Mouse (Mus musculus) small intestine, adult 2 months (tissue): Measurements from ENCODE around the gene Cdk6. TPM values are rescaled to one million over a fixed set of nuclear protein-coding genes. Genes with fewer than 3 reads are reported as not detected.

ENCODE experiments used
- H3K27ac ChIP-seq: fragments of 200-500 bp; 2 replicates; pipeline ENCODE4 v1.5.1; 2012; ENCODE audit warnings: low read depth, low read length, control low read depth, inconsistent platforms; ENCODE audit not compliant: insufficient read depth
- H3K27me3 ChIP-seq: fragments of 200-500 bp; 2 replicates; pipeline ENCODE4 v1.6.1; 2012; ENCODE audit warnings: mild to moderate bottlenecking, moderate library complexity, low read length, inconsistent platforms; ENCODE audit not compliant: control insufficient read depth, insufficient read depth
- H3K36me3 ChIP-seq: fragments of 200-500 bp; 2 replicates; pipeline ENCODE4 v1.6.1; 2012; ENCODE audit warnings: mild to moderate bottlenecking, low read length, control low read depth, inconsistent platforms; ENCODE audit not compliant: control insufficient read depth, insufficient read depth
- H3K4me1 ChIP-seq: fragments of 200-500 bp; 2 replicates; pipeline ENCODE4 v1.6.1; 2012; ENCODE audit warnings: low read length, inconsistent platforms, mixed read lengths; ENCODE audit not compliant: control insufficient read depth, insufficient read depth, insufficient read length
- H3K4me3 ChIP-seq: fragments of 200-500 bp; 2 replicates; pipeline ENCODE4 v1.5.1; 2012; ENCODE audit warnings: low read depth, mild to moderate bottlenecking, control low read depth, inconsistent platforms, low read length, moderate library complexity
- CTCF ChIP-seq: fragments of 200-500 bp; IDR thresholded peaks from 2 replicates; pipeline ENCODE4 v1.5.1; 2012; ENCODE audit warnings: low read depth, mild to moderate bottlenecking, control low read depth, inconsistent platforms, low read length, moderate library complexity, mixed read lengths; ENCODE audit not compliant: insufficient replicate concordance, insufficient read length; ENCODE audit errors: extremely low read depth
- POLR2A ChIP-seq: fragments of 200-500 bp; IDR thresholded peaks from 2 replicates; pipeline ENCODE4 v1.6.1; 2012; ENCODE audit warnings: low read depth, mild to moderate bottlenecking, control low read depth, inconsistent platforms, low read length, moderate library complexity
- WGBS: fragments of 180-500 bp; shearing (Covaris S2); methylation state at CpG from one replicate; pipeline ENCODE4 v1.1.7; 2018; 5-methylcytosine and 5-hydroxymethylcytosine counted together
- polyA plus RNA-seq: library from polyadenylated mRNA; depleted of rRNA; stranded (reverse); fragments of >200 nt; gene quantifications from 2 replicates; pipeline ENCODE4 v1.2.3, GENCODE M21; 2012; rRNA removed

The Cdk6 gene
- polyA plus RNA-seq, 1 experiment: 7.7 TPM

DNA sequence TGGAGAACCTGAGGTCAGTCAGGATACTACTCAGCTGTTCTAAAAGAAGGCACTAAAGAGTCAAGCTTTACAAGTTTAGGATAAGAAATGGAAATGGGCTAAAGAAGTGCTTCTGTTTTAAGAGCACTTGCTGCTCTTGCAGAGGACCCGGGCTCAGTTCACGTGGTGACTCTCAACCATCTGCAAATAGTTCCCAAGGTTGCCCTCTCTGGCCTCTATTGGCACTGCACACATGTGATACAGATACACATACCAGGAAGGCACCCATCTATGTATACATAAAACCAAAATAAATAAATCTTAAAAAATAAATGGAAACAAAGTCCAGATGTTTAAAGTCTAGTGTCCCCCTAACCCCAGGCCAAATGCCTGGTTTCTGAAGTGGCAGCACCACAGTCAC lies 233.5 kb downstream of the Cdk6 start:
- Histone ChIP-seq H3K27me3 (no peaks in the 10 kb centered on the region), H3K4me3 (no peak overlapping the region), H3K4me1 (no peaks in the 10 kb centered on the region), H3K27ac (no peak overlapping the region), H3K36me3 (peaks cover 64% of the 10 kb centered on the region)
- WGBS: 96% methylated on average over 2 of the region's 2 CpGs
- TF ChIP-seq POLR2A (no peak), CTCF (no peak)

DNA sequence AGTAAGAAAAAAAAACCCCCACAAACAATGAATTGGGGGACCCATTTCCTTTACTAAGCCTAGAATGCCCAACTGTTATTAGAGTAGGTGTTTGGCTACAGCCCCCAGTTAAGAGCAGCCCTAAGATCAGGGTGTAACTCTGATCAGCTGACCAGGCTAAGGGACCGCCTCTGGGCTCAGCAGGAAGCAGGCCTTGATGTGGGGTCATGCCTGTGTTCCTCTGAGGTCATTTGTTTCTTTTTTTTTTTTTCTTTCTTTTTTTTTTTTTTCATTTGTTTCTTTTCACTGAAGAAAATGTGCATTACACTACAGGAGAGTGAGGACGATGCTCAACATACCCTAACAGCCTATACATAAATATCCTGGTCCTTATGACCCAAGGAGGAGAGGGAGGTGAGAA lies 236.7 kb downstream of the Cdk6 start:
- Histone ChIP-seq H3K36me3 (peaks cover 59% of the 10 kb centered on the region), H3K4me1 (no peaks in the 10 kb centered on the region), H3K4me3 (no peak overlapping the region), H3K27ac (no peak overlapping the region), H3K27me3 (no peaks in the 10 kb centered on the region)
- TF ChIP-seq POLR2A: no peak
- no peak for TF ChIP-seq CTCF
- 92% methylated on average over 2 of the region's 2 CpGs for WGBS

- Histone ChIP-seq H3K27me3 (no peaks in the 10 kb centered on the region), H3K36me3 (peaks cover 55% of the 10 kb centered on the region), H3K27ac (no peak overlapping the region), H3K4me1 (no peaks in the 10 kb centered on the region), H3K4me3 (no peak overlapping the region)
- 91% methylated on average over 7 of the region's 7 CpGs for WGBS
- no peak for TF ChIP-seq CTCF
- TF ChIP-seq POLR2A: no peak
Measured at GRCm38 (mm10) chr5:3579066-3579465, 237.8 kb downstream of the Cdk6 start.

Other genes starting within 250 kb of the Cdk6 start
- gene Fam133b, start 202.3 kb downstream of the Cdk6 start, polyA plus RNA-seq: 0.72 and 1.7 TPM in 2 replicates
- 0.29 and 0.90 TPM in 2 replicates for gene 1700109H08Rik, start 230.1 kb downstream of the Cdk6 start, polyA plus RNA-seq